Mouse (Mus musculus) intestine, embryonic 16.5 days (tissue): Measurements from ENCODE around the gene Sema3a. TPM values are rescaled to one million over a fixed set of nuclear protein-coding genes. Genes with fewer than 3 reads are reported as not detected.

Experiments used
- ATAC-seq: fragments of 200-750 bp; cut with Nextera tagmentation; 2 replicates; pipeline ENCODE4 v1.8.0; 2017; ENCODE audit warnings: moderate TSS enrichment, moderate library complexity
- H3K27ac ChIP-seq: fragments of 300-500 bp; sonication (generic); 2 replicates; pipeline ENCODE4 v1.5.1; 2014; ENCODE audit warnings: mild to moderate bottlenecking, low read length
- H3K27me3 ChIP-seq: fragments of 300-500 bp; sonication (generic); replicated peaks from 2 replicates; pipeline ENCODE4 v1.6.1; 2014; ENCODE audit warnings: low read length, control low read depth, mixed read lengths; ENCODE audit not compliant: control insufficient read depth, insufficient read depth
- H3K36me3 ChIP-seq: fragments of 300-500 bp; sonication (generic); 2 replicates; pipeline ENCODE4 v1.6.1; 2014; ENCODE audit warnings: low read length, control low read depth; ENCODE audit not compliant: control insufficient read depth, insufficient read depth
- H3K4me1 ChIP-seq: fragments of 300-500 bp; sonication (generic); 2 replicates; pipeline ENCODE4 v1.6.1; 2014; ENCODE audit warnings: low read length, control low read depth, mixed read lengths; ENCODE audit not compliant: control insufficient read depth, insufficient read depth
- H3K4me2 ChIP-seq: fragments of 300-500 bp; sonication (generic); 2 replicates; pipeline ENCODE4 v1.6.1; 2014; ENCODE audit warnings: low read depth, low read length, control low read depth
- H3K4me3 ChIP-seq: fragments of 300-500 bp; sonication (generic); 2 replicates; pipeline ENCODE4 v1.5.1; 2014; ENCODE audit warnings: mild to moderate bottlenecking, low read length
- H3K9ac ChIP-seq: fragments of 300-500 bp; sonication (generic); 2 replicates; pipeline ENCODE4 v1.6.1; 2014; ENCODE audit warnings: low read depth, low read length
- H3K9me3 ChIP-seq: fragments of 300-500 bp; sonication (generic); 2 replicates; pipeline ENCODE4 v1.6.1; 2016; ENCODE audit warnings: low read length, control low read depth; ENCODE audit not compliant: control insufficient read depth
- WGBS: fragments of 180-500 bp; shearing (Covaris S2); extraction: QIAGEN DNeasy Blood & Tissue Kit; methylation state at CpG from one replicate; pipeline ENCODE4 v1.1.7; 2014; 5-methylcytosine and 5-hydroxymethylcytosine counted together
- polyA plus RNA-seq: library from polyadenylated mRNA; unstranded; fragments of >200 nt; fragmentation: Nextera tagmentation; extraction: Ambion mirVana; gene quantifications from 2 replicates; pipeline ENCODE4 v1.2.1, GENCODE M21; 2015

Gene Sema3a
- polyA plus RNA-seq, 1 experiment from 2014 or later = 11.1 TPM

DNA sequence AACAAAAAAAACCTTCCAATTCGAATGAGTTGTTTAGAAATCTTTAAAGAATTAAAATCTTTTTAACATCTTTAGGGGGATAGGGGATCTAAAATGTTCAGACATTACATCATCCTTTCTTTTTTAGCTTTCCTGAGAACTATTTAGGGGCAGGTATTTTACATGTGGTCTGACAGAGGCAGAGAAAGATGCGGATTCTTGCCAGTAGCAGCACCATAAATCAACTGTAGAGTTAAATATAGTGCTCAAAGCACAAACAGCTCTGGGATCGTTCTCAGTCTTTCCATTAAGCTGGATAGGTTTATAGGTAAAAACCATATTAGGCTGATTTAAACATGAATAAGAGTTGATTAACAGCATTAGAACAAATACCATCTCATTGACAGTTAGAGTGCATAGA is 307.4 kb downstream of the Sema3a start:
- no peaks in the 10 kb centered on the region for H3K36me3 ChIP-seq
- H3K4me1 ChIP-seq = no peaks in the 10 kb centered on the region
- no peaks in the 10 kb centered on the region for H3K27me3 ChIP-seq
- WGBS = 38% methylated on average over 3 of the region's 3 CpGs
- ATAC-seq = no peak
- no peak overlapping the region for H3K4me3 ChIP-seq
- H3K4me2 ChIP-seq = no peak overlapping the region
- H3K9me3 ChIP-seq = no peaks in the 10 kb centered on the region
- H3K9ac ChIP-seq = no peak overlapping the region
- H3K27ac ChIP-seq = no peak overlapping the region

DNA sequence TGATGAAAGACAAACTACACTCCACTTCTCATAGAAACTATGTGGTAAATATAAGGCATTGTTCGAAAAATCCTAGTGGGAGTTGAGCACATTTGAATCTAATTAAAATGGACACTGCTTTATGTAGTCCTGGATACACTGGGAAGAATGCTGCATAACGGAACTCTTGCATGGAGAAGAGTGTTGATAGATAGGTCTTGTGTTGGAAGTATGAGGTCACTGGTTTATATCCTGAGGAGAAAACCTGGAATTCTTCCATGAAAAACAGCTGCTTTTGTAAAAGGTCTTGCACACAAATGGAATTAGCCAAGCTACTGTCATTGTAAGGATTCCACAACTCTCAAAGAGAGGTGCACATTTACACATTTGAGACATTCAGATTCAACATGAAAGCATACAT is 308.1 kb downstream of the Sema3a start:
- Histone ChIP-seq H3K4me3 (no peak overlapping the region), H3K27me3 (no peaks in the 10 kb centered on the region), H3K4me1 (no peaks in the 10 kb centered on the region), H3K4me2 (no peak overlapping the region), H3K9me3 (no peaks in the 10 kb centered on the region), H3K36me3 (no peaks in the 10 kb centered on the region), H3K27ac (no peak overlapping the region), H3K9ac (no peak overlapping the region)
- whole genome bisulfite sequencing = 56% methylated on average over 2 of the region's 2 CpGs
- ATAC-seq = no peak

DNA sequence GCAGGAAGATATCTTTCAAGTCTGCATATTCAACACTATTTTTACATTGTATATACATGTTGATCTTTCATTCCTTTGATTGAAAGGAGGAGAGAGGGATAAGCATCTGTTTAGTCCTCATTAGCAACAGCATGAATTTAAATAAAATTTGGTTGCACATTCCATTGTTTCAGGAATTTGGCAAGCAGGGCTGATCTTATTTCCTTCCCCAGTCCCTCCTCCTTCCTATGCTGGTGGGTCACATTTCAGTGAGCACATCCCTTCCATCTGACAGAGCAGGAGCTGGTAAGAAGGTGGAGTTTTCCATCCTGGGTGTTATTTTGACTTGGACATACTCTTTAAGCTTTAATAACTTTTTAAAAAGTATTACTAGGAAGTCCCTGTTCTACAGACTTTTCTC is 315.9 kb downstream of the Sema3a start:
- H3K27me3 ChIP-seq = no peaks in the 10 kb centered on the region
- H3K4me2 ChIP-seq = no peak overlapping the region
- ATAC-seq = no peak
- no peaks in the 10 kb centered on the region for H3K9me3 ChIP-seq
- no peak overlapping the region for H3K9ac ChIP-seq
- no peaks in the 10 kb centered on the region for H3K4me1 ChIP-seq
- no peaks in the 10 kb centered on the region for H3K36me3 ChIP-seq
- no peak overlapping the region for H3K27ac ChIP-seq
- no peak overlapping the region for H3K4me3 ChIP-seq

DNA sequence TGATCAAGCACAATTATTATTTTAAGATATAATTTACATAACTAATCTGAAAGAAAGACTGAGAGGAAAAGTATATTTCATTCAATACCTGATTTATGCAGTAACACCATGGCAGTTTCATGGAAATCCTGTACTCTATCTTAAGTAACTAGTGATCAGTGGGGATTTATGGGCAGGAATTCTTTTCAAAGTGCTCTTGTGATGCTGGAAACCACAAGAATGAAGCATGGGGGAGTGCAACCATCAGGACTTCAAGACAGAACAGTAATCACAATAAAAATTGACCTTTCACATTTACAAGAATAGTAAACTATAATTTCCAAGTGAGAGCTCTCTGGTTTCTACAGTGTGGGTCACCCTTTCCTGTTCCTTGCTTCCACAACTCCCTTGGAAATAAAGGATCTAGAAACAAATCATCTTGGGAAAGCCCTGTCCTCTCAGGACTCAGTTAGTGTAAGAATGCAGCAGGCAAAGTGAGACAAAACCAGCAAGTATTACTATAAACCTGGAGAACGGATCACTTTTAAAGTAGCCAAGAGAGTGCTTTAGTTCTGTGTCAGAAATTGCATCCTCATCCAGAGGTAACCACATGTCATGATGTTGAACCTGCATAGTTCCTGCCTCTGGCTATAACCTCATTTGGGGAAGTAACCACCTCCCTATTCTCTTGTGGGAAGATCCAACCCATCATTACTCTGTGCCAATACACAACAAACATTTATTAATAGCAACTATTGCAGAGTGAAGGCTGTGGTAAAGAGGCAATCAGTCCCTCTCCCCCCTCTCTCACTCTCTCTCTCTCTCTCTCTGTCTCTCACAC is 335.2 kb downstream of the Sema3a start:
- Histone ChIP-seq H3K9me3 (no peaks in the 10 kb centered on the region), H3K27me3 (no peaks in the 10 kb centered on the region), H3K9ac (no peak overlapping the region), H3K27ac (no peak overlapping the region), H3K36me3 (no peaks in the 10 kb centered on the region), H3K4me1 (no peaks in the 10 kb centered on the region), H3K4me2 (no peak overlapping the region), H3K4me3 (no peak overlapping the region)
- 58% methylated on average over 1 of the region's 1 CpGs for WGBS
- no peak for ATAC-seq

DNA sequence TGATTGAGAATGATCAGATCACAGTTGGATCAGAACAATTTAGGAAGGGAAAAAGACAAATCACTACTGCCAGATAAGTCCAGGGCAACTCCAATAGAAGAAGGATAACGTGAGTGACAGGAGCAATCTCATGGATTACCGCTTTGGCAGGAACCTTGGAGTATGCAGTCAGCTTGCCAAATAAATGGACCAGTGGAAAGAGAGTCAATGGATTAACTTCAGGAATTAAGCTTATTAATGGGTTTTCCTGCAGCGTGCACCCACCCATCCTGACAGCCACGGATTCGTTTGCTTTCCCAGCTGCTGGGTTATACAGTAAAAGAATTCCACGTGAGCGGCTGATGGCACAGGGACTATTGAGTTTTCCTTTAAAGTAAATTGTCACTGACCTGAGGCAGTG is 343.6 kb downstream of the Sema3a start:
- Histone ChIP-seq H3K4me1 (no peaks in the 10 kb centered on the region), H3K27ac (no peak overlapping the region), H3K9ac (no peak overlapping the region), H3K4me2 (no peak overlapping the region), H3K36me3 (no peaks in the 10 kb centered on the region), H3K4me3 (no peak overlapping the region), H3K9me3 (no peaks in the 10 kb centered on the region), H3K27me3 (no peaks in the 10 kb centered on the region)
- ATAC-seq = no peak
- 52% methylated on average over 7 of the region's 7 CpGs for WGBS

DNA sequence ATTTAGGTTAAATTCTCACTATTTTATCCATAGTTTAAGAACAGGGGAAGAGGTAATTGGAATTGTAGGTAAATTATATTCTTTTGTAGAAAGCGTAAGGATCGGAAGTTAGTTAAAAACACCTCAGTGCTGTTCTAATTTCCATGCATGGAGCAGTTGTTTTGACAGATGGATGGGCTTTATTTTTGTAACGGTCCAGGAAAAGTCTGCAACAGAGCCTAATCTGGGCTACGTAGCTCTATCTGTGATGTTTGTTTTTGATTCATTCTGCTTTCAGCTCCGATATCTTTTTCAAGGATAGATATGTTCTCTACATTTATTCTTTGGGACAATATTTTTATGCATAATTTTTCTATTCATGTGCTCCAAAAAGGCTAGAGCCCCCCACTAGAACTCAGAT is 344.2 kb downstream of the Sema3a start:
- Histone ChIP-seq H3K27me3 (no peaks in the 10 kb centered on the region), H3K36me3 (no peaks in the 10 kb centered on the region), H3K4me2 (no peak overlapping the region), H3K9me3 (no peaks in the 10 kb centered on the region), H3K4me1 (no peaks in the 10 kb centered on the region), H3K27ac (no peak overlapping the region), H3K9ac (no peak overlapping the region), H3K4me3 (no peak overlapping the region)
- ATAC-seq = no peak
- 70% methylated on average over 5 of the region's 5 CpGs for WGBS

DNA sequence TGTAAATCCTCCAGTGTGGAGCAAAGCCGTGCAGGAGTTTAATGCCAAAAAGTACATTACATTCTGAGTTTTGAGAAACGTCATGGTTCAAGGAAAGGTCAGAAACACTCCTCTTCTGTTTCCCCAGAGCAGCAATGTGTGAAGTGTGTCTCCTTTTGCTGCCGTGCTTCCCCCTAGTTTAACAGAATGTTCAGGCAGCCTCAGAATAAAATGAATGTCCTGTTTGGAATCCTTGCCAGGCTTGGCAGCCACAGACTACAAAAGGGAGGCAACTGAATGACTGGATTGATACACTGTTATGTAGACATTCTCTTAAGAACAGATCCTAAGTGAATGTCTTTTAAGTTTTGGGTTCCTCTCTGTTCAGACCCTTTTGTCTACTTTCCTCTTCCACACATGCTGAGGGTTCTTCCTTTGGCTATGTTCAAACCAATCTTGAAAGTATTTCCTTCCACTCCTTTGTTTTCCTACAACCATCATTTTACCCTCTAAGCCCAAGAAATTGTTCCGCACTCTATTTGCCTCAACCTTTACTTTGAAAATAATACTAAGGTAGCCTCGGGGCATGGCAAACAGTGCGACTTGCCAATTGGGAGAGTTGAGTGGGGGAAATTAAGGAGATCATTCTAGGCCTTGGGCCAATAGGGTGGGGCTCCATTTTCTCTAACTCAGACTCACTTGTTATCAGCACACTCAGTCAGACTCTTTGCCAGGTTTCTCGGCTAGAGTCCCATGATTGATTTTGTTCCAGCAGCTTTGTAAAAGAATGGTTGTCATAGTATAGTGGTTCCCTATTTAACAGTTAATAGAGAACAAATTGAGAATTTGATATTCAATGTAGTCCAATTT is 345.1 kb downstream of the Sema3a start:
- peak; percentile 42 for ATAC-seq
- 51% methylated on average over 7 of the region's 7 CpGs for WGBS

DNA sequence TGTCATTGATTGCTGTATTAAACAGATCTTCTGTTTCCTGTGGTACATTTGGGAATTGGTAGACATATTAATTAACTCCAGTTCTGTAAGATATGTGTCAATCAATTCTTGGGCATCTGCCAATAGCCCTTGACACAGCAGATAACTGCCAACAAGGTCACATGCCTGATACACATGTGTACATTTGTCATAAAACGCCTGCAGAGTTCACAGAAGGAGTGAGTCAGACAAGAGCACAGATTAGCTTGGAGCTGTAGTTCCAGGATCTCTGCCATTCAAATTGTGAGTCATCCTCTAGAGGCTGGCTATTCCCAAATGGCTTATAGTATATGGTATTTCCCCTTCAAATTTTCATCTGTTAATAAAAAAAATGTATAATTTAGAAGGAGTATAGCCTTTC is 352.4 kb downstream of the Sema3a start:
- ATAC-seq = peak; percentile 60; the same call in 1 of the 2 replicates
- Histone ChIP-seq H3K9me3 (no peaks in the 10 kb centered on the region), H3K36me3 (no peaks in the 10 kb centered on the region), H3K9ac (no peak overlapping the region), H3K27ac (no peak overlapping the region), H3K4me2 (no peak overlapping the region), H3K4me3 (no peak overlapping the region), H3K27me3 (no peaks in the 10 kb centered on the region), H3K4me1 (no peaks in the 10 kb centered on the region; the same call in 1 of the 2 replicates)
- 55% methylated on average over 1 of the region's 1 CpGs for WGBS

More for the DNA sequence above, 345.1 kb downstream of the Sema3a start:
- Histone ChIP-seq H3K4me1 (no peaks in the 10 kb centered on the region), H3K9me3 (no peaks in the 10 kb centered on the region), H3K27ac (no peak overlapping the region), H3K4me3 (no peak overlapping the region), H3K9ac (no peak overlapping the region), H3K36me3 (no peaks in the 10 kb centered on the region), H3K27me3 (no peaks in the 10 kb centered on the region), H3K4me2 (no peak overlapping the region)

DNA sequence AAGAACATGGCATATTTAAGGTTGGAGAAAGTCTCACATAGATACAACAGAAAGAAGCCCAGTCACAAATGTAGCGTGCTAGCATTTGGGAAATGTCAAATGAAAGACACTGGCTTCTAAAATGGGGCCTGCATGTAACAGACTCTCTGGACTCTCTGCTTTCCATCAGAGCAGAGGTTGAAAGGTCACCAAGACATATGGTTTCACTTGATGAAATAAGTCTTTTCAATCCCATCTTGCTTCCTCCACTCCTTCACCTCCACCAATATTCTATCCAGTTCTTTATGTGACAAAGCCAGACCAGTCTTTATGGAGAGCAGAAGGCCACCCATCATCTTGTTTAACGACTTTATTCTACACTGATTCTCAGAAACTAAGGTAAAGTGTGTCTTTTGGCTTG is 363.5 kb downstream of the Sema3a start:
- no peaks in the 10 kb centered on the region for H3K27me3 ChIP-seq
- H3K9me3 ChIP-seq = no peaks in the 10 kb centered on the region
- H3K4me2 ChIP-seq = no peak overlapping the region
- no peak overlapping the region for H3K27ac ChIP-seq
- WGBS = 64% methylated on average over 2 of the region's 2 CpGs
- H3K36me3 ChIP-seq = no peaks in the 10 kb centered on the region
- H3K9ac ChIP-seq = no peak overlapping the region
- H3K4me3 ChIP-seq = no peak overlapping the region
- no peak for ATAC-seq
- no peaks in the 10 kb centered on the region for H3K4me1 ChIP-seq
